Mouse (Mus musculus): ENCODE results near the gene Fgd2.

DNA sequence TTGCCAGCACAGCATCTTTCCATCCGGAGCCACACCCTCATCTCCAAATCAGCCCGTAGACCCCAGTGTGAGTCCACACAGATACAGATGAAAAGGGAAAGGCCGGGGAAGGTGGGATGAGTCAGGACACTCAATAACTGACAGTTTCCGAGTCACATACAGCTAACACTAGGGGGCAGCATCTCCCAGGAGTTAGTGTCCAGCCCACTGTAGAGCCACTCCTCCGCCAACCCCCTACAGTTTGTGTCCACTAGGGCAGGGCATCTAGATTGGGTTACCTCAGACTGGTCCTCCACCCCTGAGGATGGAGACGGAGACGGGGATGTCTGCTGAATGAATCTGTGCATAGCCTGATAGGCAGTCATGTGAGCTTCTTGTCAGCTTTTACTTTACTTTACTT, 20.8 kb downstream of the Fgd2 start:
- peak; percentile 73 for TF ChIP-seq CTCF (IDR thresholded peaks at IDR 0.05; ENCODE audit: borderline replicate concordance, insufficient read depth, low read length)
- no peak for TF ChIP-seq POLR2A (IDR thresholded peaks at IDR 0.05; ENCODE audit: low read depth, low read length)

Measured in embryonic fibroblast, embryonic 13.5 days (primary cell).